Mouse (Mus musculus) CH12.LX (cell line): ENCODE data around the gene Sergef. TPM values are rescaled to one million over a fixed set of nuclear protein-coding genes. Genes with fewer than 3 reads are reported as not detected.

Experiments
- DNase-seq: peaks from one replicate; pipeline ENCODE4 v3.0.0-alpha.2; 2013; ENCODE audit errors: extremely low read depth
- H3K27ac ChIP-seq: 2 replicates; pipeline ENCODE4 v1.5.1; 2012; ENCODE audit warnings: low read depth, mild to moderate bottlenecking, control low read depth, moderate library complexity; ENCODE audit not compliant: insufficient read depth
- H3K27me3 ChIP-seq: replicated peaks from 2 replicates; pipeline ENCODE3; 2012; ENCODE audit warnings: inconsistent platforms
- H3K36me3 ChIP-seq, 2 experiments: replicated peaks in 1 of 2; 2 replicates each; pipeline versions ENCODE3 to v1.6.1; 2012; ENCODE audit warnings: inconsistent platforms in 1 of 2, low read length in 1 of 2, mild to moderate bottlenecking in 1 of 2, mixed read lengths in 1 of 2, moderate library complexity in 1 of 2; ENCODE audit not compliant: control insufficient read depth in 1 of 2, insufficient read depth in 1 of 2
- H3K4me1 ChIP-seq, 2 experiments: 2 replicates each; pipeline ENCODE4 v1.6.1; 2012; ENCODE audit warnings: inconsistent platforms in 1 of 2, moderate library complexity in 1 of 2; ENCODE audit not compliant: insufficient read depth in 2 of 2, control insufficient read depth in 1 of 2
- H3K4me2 ChIP-seq: 2 replicates; pipeline ENCODE4 v1.6.1; 2012; ENCODE audit warnings: low read depth, mild to moderate bottlenecking, control low read depth; ENCODE audit not compliant: poor library complexity, insufficient read depth, severe bottlenecking
- H3K4me3 ChIP-seq, 3 experiments: fragments of 150-350 bp in 1 of 3; sonication (generic) in 1 of 3; replicated peaks in 1 of 3; 2 replicates each; pipeline versions ENCODE3 to v1.5.1; 2011 to 2012; ENCODE audit warnings: low read depth in 2 of 3, low read length in 2 of 3, mild to moderate bottlenecking in 2 of 3, moderate library complexity in 2 of 3, control low read depth in 1 of 3, improper control_type of control experiment in 1 of 3, inconsistent platforms in 1 of 3, mixed read lengths in 1 of 3; ENCODE audit not compliant: poor library complexity in 1 of 3
- H3K79me2 ChIP-seq: replicated peaks from 2 replicates; pipeline ENCODE4 v1.6.1; 2012; ENCODE audit warnings: mild to moderate bottlenecking, moderate library complexity; ENCODE audit not compliant: control insufficient read depth, poor library complexity, insufficient read depth, severe bottlenecking; ENCODE audit errors: extremely low read depth
- H3K9ac ChIP-seq: 2 replicates; pipeline ENCODE4 v1.6.1; 2012; ENCODE audit warnings: low read depth, mild to moderate bottlenecking, control low read depth, moderate library complexity; ENCODE audit not compliant: insufficient read depth
- H3K9me3 ChIP-seq: replicated peaks from 2 replicates; pipeline ENCODE3; 2012; ENCODE audit warnings: low read length, inconsistent platforms, mixed read lengths
- BHLHE40 ChIP-seq: IDR thresholded peaks from 2 replicates; pipeline ENCODE4 v1.6.1; 2011; ENCODE audit warnings: mild to moderate bottlenecking, low read depth, low read length, improper control_type of control experiment
- CHD1 ChIP-seq: IDR thresholded peaks from 2 replicates; pipeline ENCODE4 v1.6.1; 2012; ENCODE audit warnings: low read depth, low read length, improper control_type of control experiment, inconsistent platforms
- CTCF ChIP-seq, 2 experiments: IDR thresholded peaks in 1 of 2; conservative IDR thresholded peaks in 1 of 2; 2 replicates each; pipeline ENCODE4 v1.5.1; 2011 to 2012; ENCODE audit warnings: low read depth in 2 of 2, low read length in 2 of 2, improper control_type of control experiment in 1 of 2, inconsistent platforms in 1 of 2, mild to moderate bottlenecking in 1 of 2, moderate library complexity in 1 of 2
- E2F4 ChIP-seq: IDR thresholded peaks from 2 replicates; pipeline ENCODE4 v1.6.1; 2011; ENCODE audit warnings: low read depth, low read length, improper control_type of control experiment; ENCODE audit not compliant: insufficient replicate concordance
- HCFC1 ChIP-seq: IDR thresholded peaks from 2 replicates; pipeline ENCODE4 v1.6.1; 2012; ENCODE audit warnings: low read depth, mild to moderate bottlenecking, inconsistent platforms, low read length, improper control_type of control experiment
- IRF4 ChIP-seq: IDR thresholded peaks from 2 replicates; pipeline ENCODE4 v1.6.1; 2014; ENCODE audit warnings: low read depth, mild to moderate bottlenecking, inconsistent platforms, low read length, improper control_type of control experiment
- JUND ChIP-seq: conservative IDR thresholded peaks from 2 replicates; pipeline ENCODE4 v1.6.1; 2011; ENCODE audit warnings: low read depth, low read length, improper control_type of control experiment
- MAFK ChIP-seq: IDR thresholded peaks from 2 replicates; pipeline ENCODE4 v1.6.1; 2011; ENCODE audit warnings: low read length, improper control_type of control experiment; ENCODE audit not compliant: insufficient replicate concordance
- MAX ChIP-seq: IDR thresholded peaks from 2 replicates; pipeline ENCODE4 v1.6.1; 2011; ENCODE audit warnings: low read length, improper control_type of control experiment
- MAZ ChIP-seq: IDR thresholded peaks from 2 replicates; pipeline ENCODE4 v1.6.1; 2012; ENCODE audit warnings: low read depth, mild to moderate bottlenecking, inconsistent platforms, low read length, improper control_type of control experiment, moderate library complexity
- MEF2A ChIP-seq: IDR thresholded peaks from 2 replicates; pipeline ENCODE4 v1.6.1; 2014; ENCODE audit warnings: low read depth, mild to moderate bottlenecking, inconsistent platforms, low read length, improper control_type of control experiment, borderline replicate concordance
- NELFE ChIP-seq: IDR thresholded peaks from 2 replicates; pipeline ENCODE4 v1.6.1; 2011; ENCODE audit warnings: low read depth, low read length, improper control_type of control experiment
- POLR2AphosphoS2 ChIP-seq: IDR thresholded peaks from 2 replicates; pipeline ENCODE4 v1.6.1; 2011; ENCODE audit warnings: low read depth, low read length, improper control_type of control experiment
- RCOR1 ChIP-seq: conservative IDR thresholded peaks from 2 replicates; pipeline ENCODE4 v1.6.1; 2012; ENCODE audit warnings: low read depth, mild to moderate bottlenecking, inconsistent platforms, low read length, improper control_type of control experiment
- TBP ChIP-seq: conservative IDR thresholded peaks from 2 replicates; pipeline ENCODE4 v1.6.1; 2011; ENCODE audit warnings: low read depth, low read length, improper control_type of control experiment
- TCF12 ChIP-seq: IDR thresholded peaks from 2 replicates; pipeline ENCODE4 v1.6.1; 2014; ENCODE audit warnings: low read depth, mild to moderate bottlenecking, inconsistent platforms, low read length, improper control_type of control experiment
- UBTF ChIP-seq: IDR thresholded peaks from 2 replicates; pipeline ENCODE4 v1.6.1; 2012; ENCODE audit warnings: low read depth, mild to moderate bottlenecking, inconsistent platforms, low read length, improper control_type of control experiment, moderate library complexity
- USF2 ChIP-seq: conservative IDR thresholded peaks from 2 replicates; pipeline ENCODE4 v1.6.1; 2011; ENCODE audit warnings: low read depth, low read length, improper control_type of control experiment
- ZNF384 ChIP-seq: IDR thresholded peaks from 2 replicates; pipeline ENCODE4 v1.6.1; 2012; ENCODE audit warnings: low read depth, low read length, improper control_type of control experiment, inconsistent platforms
- dilution Hi-C: fragments of 300-500 bp; cut with MboI; formaldehyde crosslinking; loops from 2 replicates; pipeline ENCODE4 v1.14.3; 2020; ENCODE audit warnings: low sequenced_read_pairs; ENCODE audit not compliant: extremely low pct_unique_long_range_greater_than_20kb, extremely low pct_ligation_motif_present
- in situ Hi-C: fragments of 300-500 bp; cut with MboI; formaldehyde crosslinking; loops from 3 replicates; pipeline ENCODE4 v1.14.3; 2019; ENCODE audit warnings: low sequenced_read_pairs, low pct_ligation_motif_present, low pct_unique_long_range_greater_than_20kb, mixed read lengths
- polyA plus RNA-seq: library from polyadenylated mRNA; unstranded; fragments of >175 nt; gene quantifications from 2 replicates; pipeline ENCODE4 v1.2.1, GENCODE M21; 2012; ENCODE audit warnings: low read depth; ENCODE audit not compliant: insufficient read length
- total RNA-seq, 2 experiments: library from RNA; depleted of rRNA; stranded (reverse); fragments of 300-350 nt in 1 of 2; fragments of >200 nt in 1 of 2; gene quantifications; 2 replicates each; pipeline ENCODE4 v1.2.3; 2012 to 2014

The Sergef gene
- total and polyA plus RNA-seq, 3 experiments = 13.0 to 18.0 (median 14.1) TPM

- in situ Hi-C loops (no loop called here), dilution Hi-C loops (no loop called here)
- no peak overlapping the region for H3K4me2 ChIP-seq
- H3K9me3 ChIP-seq = no peaks in the 10 kb centered on the region
- no peak for DNase-seq
- H3K4me3 ChIP-seq = no peak overlapping the region
- H3K27ac ChIP-seq = no peak overlapping the region
- no peaks in the 10 kb centered on the region for H3K27me3 ChIP-seq
- no peaks in the 10 kb centered on the region for H3K79me2 ChIP-seq
- H3K4me1 ChIP-seq = peaks cover 10 to 28% of the 10 kb centered on the region in 2 experiments
- peaks cover 0 to 7% of the 10 kb centered on the region in 2 experiments for H3K36me3 ChIP-seq
- no peak overlapping the region for H3K9ac ChIP-seq
- TF ChIP-seq HCFC1 = no peak
- no peak for TF ChIP-seq CTCF (conservative IDR thresholded peaks at IDR 0.05 in 1 of 2, IDR thresholded peaks at IDR 0.05 in 1 of 2; ENCODE audit: low read depth in 2 of 2, low read length in 2 of 2)
- TF ChIP-seq MAX = no peak
- no peak for TF ChIP-seq E2F4
- no peak for TF ChIP-seq JUND
- no peak for TF ChIP-seq RCOR1
- TF ChIP-seq NELFE = no peak
- TF ChIP-seq MEF2A = no peak
- no peak for TF ChIP-seq ZNF384
- TF ChIP-seq, all 38 proteins: peak for 0
Measured at GRCm38 (mm10) chr7:46486761-46487160, 152.8 kb downstream of the Sergef start.

- H3K4me3 ChIP-seq = no peak overlapping the region
Measured at GRCm38 (mm10) chr7:46484223-46484622, 155.4 kb downstream of the Sergef start.

GRCm38 (mm10) chr7:46483050-46483449 is 156.6 kb downstream of the Sergef start:
- dilution Hi-C loops = no loop called here
- peaks cover 0 to 7% of the 10 kb centered on the region in 2 experiments for H3K36me3 ChIP-seq
- H3K4me2 ChIP-seq = no peak overlapping the region
- H3K27me3 ChIP-seq = no peaks in the 10 kb centered on the region
- H3K27ac ChIP-seq = no peak overlapping the region
- no peak overlapping the region for H3K9ac ChIP-seq
- H3K4me3 ChIP-seq = no peak overlapping the region
- in situ Hi-C loops = no loop called here
- no peaks in the 10 kb centered on the region for H3K9me3 ChIP-seq
- H3K79me2 ChIP-seq = no peaks in the 10 kb centered on the region
- H3K4me1 ChIP-seq = peaks cover 10 to 39% of the 10 kb centered on the region in 2 experiments
- no peak for DNase-seq
- TF ChIP-seq UBTF (no peak), MAFK (no peak), TBP (no peak), BHLHE40 (no peak), POLR2AphosphoS2 (no peak), E2F4 (no peak), CHD1 (no peak), IRF4 (no peak)

More at GRCm38 (mm10) chr7:46484223-46484622, 155.4 kb downstream of the Sergef start:
- H3K27ac ChIP-seq = no peak overlapping the region
- no peaks in the 10 kb centered on the region for H3K9me3 ChIP-seq
- H3K36me3 ChIP-seq = peaks cover 0 to 7% of the 10 kb centered on the region in 2 experiments
- H3K4me1 ChIP-seq = peaks cover 10 to 30% of the 10 kb centered on the region in 2 experiments
- in situ Hi-C loops = no loop called here
- H3K79me2 ChIP-seq = no peaks in the 10 kb centered on the region
- H3K9ac ChIP-seq = no peak overlapping the region
- dilution Hi-C loops = no loop called here
- no peaks in the 10 kb centered on the region for H3K27me3 ChIP-seq
- TF ChIP-seq MAZ (no peak), USF2 (no peak), TCF12 (no peak)
- no peak overlapping the region for H3K4me2 ChIP-seq
- DNase-seq = no peak
